Mouse (Mus musculus): ENCODE measurements around the gene Eras. TPM values are rescaled to one million over a fixed set of nuclear protein-coding genes. Genes with fewer than 3 reads are reported as not detected.
A peak's percentile ranks its signal among the peaks of the same experiment; 100 is the strongest.
"Not testable (repeated sequence)": the region's sequence is repeated elsewhere in the genome, so short reads cannot be mapped to it uniquely, and the experiment has no call there.

Gene Eras
- total RNA-seq (2015) = not detected in 2 replicates
- total RNA-seq (2017) = not detected in 2 replicates

GRCm38 (mm10) chrX:7928270-7928790, at the start of gene Eras:
Eras (minus strand) TSS chrX:7928607.
- no peak for ATAC-seq (replicated peaks; ENCODE audit: poor library complexity)

GRCm38 (mm10) chrX:7977892-7978291, 49.5 kb upstream of the Eras start, which contains the start of gene Gata1:
Gata1 (minus strand) TSS chrX:7978071.
- ATAC-seq (replicated peaks; ENCODE audit: poor library complexity) = no peak

GRCm38 (mm10) chrX:7971292-7971691, 42.9 kb upstream of the Eras start:
- ATAC-seq (replicated peaks; ENCODE audit: poor library complexity) = peak; percentile 87

GRCm38 (mm10) chrX:7968899-7969298, 40.5 kb upstream of the Eras start:
- ATAC-seq (replicated peaks; ENCODE audit: poor library complexity) = no peak

- peak; percentile 48 for ATAC-seq (replicated peaks; ENCODE audit: poor library complexity)
Observed at GRCm38 (mm10) chrX:7968226-7968625, 39.8 kb upstream of the Eras start.

- peak; percentile 56 for ATAC-seq (replicated peaks; ENCODE audit: poor library complexity)
Observed at GRCm38 (mm10) chrX:7967596-7968201, 39.3 kb upstream of the Eras start.

GRCm38 (mm10) chrX:7966161-7966560, 37.8 kb upstream of the Eras start:
- no peak for ATAC-seq (replicated peaks; ENCODE audit: poor library complexity)

GRCm38 (mm10) chrX:7963829-7964626, 35.6 kb upstream of the Eras start:
- peak; percentile 16; the same call in 1 of the 2 replicates for ATAC-seq (replicated peaks; ENCODE audit: poor library complexity)

GRCm38 (mm10) chrX:7958868-7959267, 30.5 kb upstream of the Eras start:
- ATAC-seq (replicated peaks; ENCODE audit: poor library complexity) = no peak

GRCm38 (mm10) chrX:7950091-7950490, 21.7 kb upstream of the Eras start:
- no peak for ATAC-seq (replicated peaks; ENCODE audit: poor library complexity)

- peak; percentile 98 for ATAC-seq (replicated peaks; ENCODE audit: poor library complexity)
Observed at GRCm38 (mm10) chrX:7947900-7948492, 19.6 kb upstream of the Eras start.

GRCm38 (mm10) chrX:7947108-7947899, 18.9 kb upstream of the Eras start, which contains the start of gene Hdac6:
Hdac6 (minus strand) TSS chrX:7947889.
- no peak for ATAC-seq (replicated peaks; ENCODE audit: poor library complexity)

GRCm38 (mm10) chrX:7945618-7946017, 17.2 kb upstream of the Eras start:
- ATAC-seq (replicated peaks; ENCODE audit: poor library complexity) = no peak

- ATAC-seq (replicated peaks; ENCODE audit: poor library complexity) = no peak
Observed at GRCm38 (mm10) chrX:7937667-7938066, 9.3 kb upstream of the Eras start.

GRCm38 (mm10) chrX:7936874-7937273, 8.5 kb upstream of the Eras start:
- ATAC-seq (replicated peaks; ENCODE audit: poor library complexity) = peak; percentile 80

GRCm38 (mm10) chrX:7927116-7927515, 1.3 kb downstream of the Eras start:
- no peak for ATAC-seq (replicated peaks; ENCODE audit: poor library complexity)

GRCm38 (mm10) chrX:7926266-7926665, 2.1 kb downstream of the Eras start:
- ATAC-seq (replicated peaks; ENCODE audit: poor library complexity) = no peak

- no peak for ATAC-seq (replicated peaks; ENCODE audit: poor library complexity)
Observed at GRCm38 (mm10) chrX:7922032-7922431, 6.4 kb downstream of the Eras start.

GRCm38 (mm10) chrX:7919601-7920383, 8.6 kb downstream of the Eras start, which contains the start of gene Pcsk1n:
Pcsk1n (plus strand) TSS chrX:7919822.
- no peak for ATAC-seq (replicated peaks; ENCODE audit: poor library complexity)

- ATAC-seq (replicated peaks; ENCODE audit: poor library complexity) = not testable (repeated sequence)
Observed at GRCm38 (mm10) chrX:7917960-7918359, 10.4 kb downstream of the Eras start.
